Mouse (Mus musculus) B cell, adult 2 months (primary cell): Measurements from ENCODE around the gene Megf11.

ENCODE experiments used
- DNase-seq, 2 experiments: peaks; one replicate each; pipeline ENCODE4 v3.0.0; 2022

Megf11 gene

GRCm38 (mm10) chr9:64612984-64613649 lies 227.7 kb downstream of the Megf11 start:
- peak; percentile 3 to 14 for DNase-seq

GRCm38 (mm10) chr9:64617413-64617812 lies 232.0 kb downstream of the Megf11 start:
- no peak for DNase-seq

- no peak for DNase-seq
Observed at GRCm38 (mm10) chr9:64618433-64618832, 233.0 kb downstream of the Megf11 start.

GRCm38 (mm10) chr9:64619440-64619839 lies 234.0 kb downstream of the Megf11 start:
- DNase-seq = no peak

- no peak for DNase-seq
Observed at GRCm38 (mm10) chr9:64620596-64620995, 235.2 kb downstream of the Megf11 start.

GRCm38 (mm10) chr9:64621499-64622296 lies 236.3 kb downstream of the Megf11 start:
- DNase-seq = no peak

GRCm38 (mm10) chr9:64623361-64623760 lies 237.9 kb downstream of the Megf11 start:
- DNase-seq = no peak

GRCm38 (mm10) chr9:64624536-64624935 lies 239.1 kb downstream of the Megf11 start:
- DNase-seq = peak; percentile 9 to 12

GRCm38 (mm10) chr9:64629802-64630201 lies 244.4 kb downstream of the Megf11 start:
- no peak for DNase-seq

GRCm38 (mm10) chr9:64633169-64633568 lies 247.7 kb downstream of the Megf11 start:
- DNase-seq = no peak

GRCm38 (mm10) chr9:64636111-64636510 lies 250.7 kb downstream of the Megf11 start:
- no peak for DNase-seq

- no peak for DNase-seq
Observed at GRCm38 (mm10) chr9:64636961-64637360, 251.5 kb downstream of the Megf11 start.

GRCm38 (mm10) chr9:64638250-64638649 lies 252.8 kb downstream of the Megf11 start:
- no peak for DNase-seq

- DNase-seq = peak; percentile 29 to 35
Observed at GRCm38 (mm10) chr9:64639664-64640063, 254.2 kb downstream of the Megf11 start.

- DNase-seq = no peak
Observed at GRCm38 (mm10) chr9:64644129-64644528, 258.7 kb downstream of the Megf11 start.

GRCm38 (mm10) chr9:64645462-64645861 lies 260.0 kb downstream of the Megf11 start:
- DNase-seq = no peak

- DNase-seq = no peak
Observed at GRCm38 (mm10) chr9:64649393-64649792, 264.0 kb downstream of the Megf11 start.

- DNase-seq = no peak
Observed at GRCm38 (mm10) chr9:64649892-64650291, 264.5 kb downstream of the Megf11 start.

- no peak for DNase-seq
Observed at GRCm38 (mm10) chr9:64651181-64651580, 265.8 kb downstream of the Megf11 start.

GRCm38 (mm10) chr9:64651689-64652088 lies 266.3 kb downstream of the Megf11 start:
- DNase-seq = no peak

- no peak for DNase-seq
Observed at GRCm38 (mm10) chr9:64652138-64652537, 266.7 kb downstream of the Megf11 start.

- DNase-seq = no peak
Observed at GRCm38 (mm10) chr9:64652841-64653361, 267.5 kb downstream of the Megf11 start.

GRCm38 (mm10) chr9:64654723-64655122 lies 269.3 kb downstream of the Megf11 start:
- DNase-seq = no peak

- DNase-seq = no peak
Observed at GRCm38 (mm10) chr9:64656613-64657012, 271.2 kb downstream of the Megf11 start.
